Mouse (Mus musculus) layer of hippocampus, adult 2 months (tissue): ENCODE measurements around the gene Slc16a1. TPM values are rescaled to one million over a fixed set of nuclear protein-coding genes. Genes with fewer than 3 reads are reported as not detected.
"Not testable (repeated sequence)": the region's sequence is repeated elsewhere in the genome, so short reads cannot be mapped to it uniquely, and the experiment has no call there.

Experiments
- DNase-seq, 2 experiments: peaks; one replicate each; pipeline ENCODE4 v3.0.0; 2022; ENCODE audit warnings: low spot score in 2 of 2
- H3K27ac ChIP-seq: fragments of 200-600 bp; 2 replicates; pipeline ENCODE4 v1.8.1; 2022
- H3K4me3 ChIP-seq: fragments of 200-600 bp; 2 replicates; pipeline ENCODE4 v1.8.1; 2022; ENCODE audit warnings: mild to moderate bottlenecking
- CTCF ChIP-seq: fragments of 200-600 bp; conservative IDR thresholded peaks from 2 replicates; pipeline ENCODE4 v1.8.1; 2022; ENCODE audit warnings: antibody characterized with exemption, mild to moderate bottlenecking, moderate library complexity
- total RNA-seq, 2 experiments: library from RNA; stranded (reverse); gene quantifications; 2 replicates each; pipeline ENCODE4 v1.2.3; 2021

Gene Slc16a1
- total RNA-seq, 2 experiments from 2014 or later: 20.8 to 22.0 TPM

DNA sequence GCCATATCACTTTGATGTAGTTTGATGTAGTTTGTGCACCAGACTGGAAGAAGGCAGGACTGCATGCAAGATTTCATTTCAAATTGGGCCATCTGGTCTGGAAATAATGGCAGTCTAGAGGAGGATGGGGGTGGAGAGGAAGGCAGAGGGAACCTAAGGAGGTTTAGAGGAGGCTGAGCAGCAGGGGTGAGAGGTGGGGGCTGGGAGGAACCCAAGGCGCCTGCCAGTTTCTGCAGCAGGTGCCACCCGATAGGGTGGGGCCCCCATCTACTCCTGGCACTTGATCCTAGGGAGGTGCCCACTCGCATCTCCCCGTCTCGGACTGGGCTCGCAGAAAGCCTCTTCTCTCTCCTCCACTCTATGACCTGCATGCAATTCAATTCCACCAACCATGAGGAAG lies 33.1 kb downstream of the Slc16a1 start:
- no peak overlapping the region for H3K4me3 ChIP-seq
- H3K27ac ChIP-seq: peak overlapping the region; percentile 81
- DNase-seq: peak; percentile 24 to 53
- TF ChIP-seq CTCF: no peak

DNA sequence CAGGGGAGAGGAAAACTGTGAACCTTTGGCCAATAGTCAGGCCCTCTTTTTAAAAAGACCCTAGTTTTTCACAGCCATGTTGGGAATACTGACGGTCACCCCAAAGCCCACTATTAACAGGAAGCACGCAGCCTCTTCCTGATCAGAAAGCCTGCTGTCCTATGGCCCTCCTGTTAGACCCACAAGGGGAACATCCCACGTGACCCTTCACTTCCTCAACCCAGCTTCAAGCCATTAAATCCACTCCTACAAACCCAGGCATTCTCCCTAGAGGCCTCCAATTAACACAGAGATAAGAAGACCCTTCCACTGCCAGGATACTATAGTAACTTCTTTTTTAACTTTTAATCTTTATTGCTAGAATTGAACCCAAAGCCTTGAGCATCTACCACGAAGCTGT lies 33.6 kb downstream of the Slc16a1 start:
- peak overlapping the region; percentile 81 for H3K27ac ChIP-seq
- DNase-seq: no peak
- no peak for TF ChIP-seq CTCF
- H3K4me3 ChIP-seq: no peak overlapping the region

DNA sequence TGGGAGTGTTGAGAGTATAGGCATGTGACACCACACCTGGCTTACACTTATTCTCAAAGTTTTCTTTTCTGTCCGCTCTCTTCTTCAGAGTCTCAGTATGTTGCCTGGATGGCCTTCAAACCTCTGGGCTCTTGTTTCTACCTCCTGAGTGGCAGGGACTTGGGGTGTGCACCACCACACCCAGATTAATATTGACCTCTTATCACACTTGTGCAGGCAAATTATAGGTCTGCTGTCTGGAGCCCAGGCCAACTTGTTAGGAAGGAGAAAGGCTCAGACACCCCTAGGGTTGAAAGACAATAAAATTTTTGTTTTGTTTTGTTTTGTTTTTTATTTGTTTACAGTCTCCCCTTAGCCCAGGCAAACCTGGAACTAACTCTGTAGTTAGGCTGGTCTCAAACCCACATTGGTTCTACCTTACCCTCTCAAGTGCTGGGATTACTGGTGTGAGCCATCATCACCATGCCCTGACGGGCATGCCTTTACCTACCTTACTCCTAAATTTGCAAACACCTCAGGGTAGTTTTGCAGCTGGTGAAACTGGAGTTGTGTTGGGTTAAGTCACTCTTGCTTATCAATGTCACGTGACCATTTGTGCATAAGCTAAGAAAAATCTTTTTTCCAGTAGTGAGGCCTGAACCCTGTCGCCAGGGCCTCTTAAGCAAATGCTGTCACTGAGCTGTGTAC lies 35.3 kb downstream of the Slc16a1 start:
- no peak for DNase-seq
- TF ChIP-seq CTCF: no peak
- Histone ChIP-seq H3K27ac (0 out of 2 replicates have a peak overlapping the region, but pooled peaks have one; percentile 48), H3K4me3 (no peak overlapping the region)

GRCm38 (mm10) chr3:104674329-104675220 lies 36.1 kb downstream of the Slc16a1 start:
- Histone ChIP-seq H3K27ac (peak overlapping the region; percentile 75), H3K4me3 (peak overlapping the region; percentile 51)
- DNase-seq: no peak
- TF ChIP-seq CTCF: no peak; the same call in 1 of the 2 replicates

DNA sequence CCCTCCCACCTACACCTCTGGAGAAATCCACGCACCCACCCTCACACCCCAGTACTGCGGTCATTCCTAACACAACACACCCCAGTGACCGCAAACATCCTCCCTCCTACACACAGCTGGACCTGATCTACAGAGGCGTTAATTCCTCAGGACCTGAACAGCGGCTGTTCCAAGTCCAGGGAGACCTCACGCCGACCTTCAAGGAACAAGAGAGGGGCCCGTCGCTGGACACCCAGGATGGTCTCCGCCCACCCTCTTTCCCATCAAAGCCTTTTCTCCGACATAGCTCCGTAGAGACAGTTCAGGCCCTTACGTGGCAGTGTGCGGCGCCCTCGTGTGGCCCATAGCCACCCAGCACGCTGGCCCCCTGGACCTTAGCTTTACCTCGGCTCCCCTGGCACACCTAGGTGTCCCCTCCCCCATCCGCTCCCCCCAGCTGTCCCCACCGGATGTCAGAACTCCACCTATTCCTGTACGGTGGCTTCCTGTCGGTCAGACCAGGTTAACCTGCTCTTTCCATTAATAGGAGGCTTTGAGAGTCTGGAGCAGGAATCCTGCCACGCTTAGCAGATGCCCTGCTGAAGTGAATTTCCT lies 36.9 kb downstream of the Slc16a1 start:
- peak; percentile 98 for TF ChIP-seq CTCF
- H3K27ac ChIP-seq: peak overlapping the region; percentile 75
- H3K4me3 ChIP-seq: peak overlapping the region; percentile 51
- peak; percentile 50 to 63 for DNase-seq

- H3K27ac ChIP-seq: no peak overlapping the region
- no peak for DNase-seq
- no peak overlapping the region for H3K4me3 ChIP-seq
- TF ChIP-seq CTCF: no peak
Measured at GRCm38 (mm10) chr3:104677781-104678180, 39.3 kb downstream of the Slc16a1 start.

- DNase-seq: peak; percentile 29 to 49
- H3K4me3 ChIP-seq: no peak overlapping the region
- no peak overlapping the region for H3K27ac ChIP-seq
- no peak for TF ChIP-seq CTCF
Measured at GRCm38 (mm10) chr3:104678826-104679225, 40.4 kb downstream of the Slc16a1 start.

GRCm38 (mm10) chr3:104682671-104683504 lies 44.4 kb downstream of the Slc16a1 start:
- peak in 1 of 2 experiments; percentile 61 for DNase-seq
- Histone ChIP-seq H3K27ac (no peak overlapping the region), H3K4me3 (no peak overlapping the region)
- TF ChIP-seq CTCF: peak; percentile 91

- Histone ChIP-seq H3K27ac (no peak overlapping the region), H3K4me3 (no peak overlapping the region)
- peak; percentile 79 for TF ChIP-seq CTCF
- DNase-seq: peak; percentile 58 to 67
Measured at GRCm38 (mm10) chr3:104700751-104701335, 62.4 kb downstream of the Slc16a1 start.

DNA sequence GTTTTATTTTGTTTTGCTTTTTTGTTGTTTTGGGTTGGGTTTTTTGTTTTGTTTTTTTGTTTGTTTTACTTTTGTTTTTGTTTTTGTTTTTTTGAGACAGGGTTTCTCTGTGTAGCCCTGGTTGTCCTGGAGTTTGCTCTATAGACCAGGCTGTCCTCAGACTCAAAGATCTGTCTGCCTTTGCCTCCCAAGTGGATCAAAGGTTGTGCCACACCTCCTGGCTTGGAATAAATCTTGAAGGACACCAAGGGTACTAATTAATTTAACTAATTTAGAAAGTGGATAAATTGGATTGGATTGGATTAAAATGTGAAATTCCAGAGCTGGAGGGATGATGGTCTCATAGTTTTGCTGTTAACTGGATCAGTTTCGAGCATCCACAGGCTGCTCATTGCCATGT lies 63.3 kb downstream of the Slc16a1 start:
- no peak for TF ChIP-seq CTCF
- Histone ChIP-seq H3K4me3 (no peak overlapping the region), H3K27ac (no peak overlapping the region)
- DNase-seq: no peak

- DNase-seq: no peak
- no peak for TF ChIP-seq CTCF
- no peak overlapping the region for H3K4me3 ChIP-seq
- H3K27ac ChIP-seq: no peak overlapping the region
Measured at GRCm38 (mm10) chr3:104703941-104704340, 65.5 kb downstream of the Slc16a1 start.

GRCm38 (mm10) chr3:104706446-104706845 lies 68.0 kb downstream of the Slc16a1 start:
- Histone ChIP-seq H3K4me3 (no peak overlapping the region), H3K27ac (no peak overlapping the region)
- TF ChIP-seq CTCF: no peak
- no peak for DNase-seq

DNA sequence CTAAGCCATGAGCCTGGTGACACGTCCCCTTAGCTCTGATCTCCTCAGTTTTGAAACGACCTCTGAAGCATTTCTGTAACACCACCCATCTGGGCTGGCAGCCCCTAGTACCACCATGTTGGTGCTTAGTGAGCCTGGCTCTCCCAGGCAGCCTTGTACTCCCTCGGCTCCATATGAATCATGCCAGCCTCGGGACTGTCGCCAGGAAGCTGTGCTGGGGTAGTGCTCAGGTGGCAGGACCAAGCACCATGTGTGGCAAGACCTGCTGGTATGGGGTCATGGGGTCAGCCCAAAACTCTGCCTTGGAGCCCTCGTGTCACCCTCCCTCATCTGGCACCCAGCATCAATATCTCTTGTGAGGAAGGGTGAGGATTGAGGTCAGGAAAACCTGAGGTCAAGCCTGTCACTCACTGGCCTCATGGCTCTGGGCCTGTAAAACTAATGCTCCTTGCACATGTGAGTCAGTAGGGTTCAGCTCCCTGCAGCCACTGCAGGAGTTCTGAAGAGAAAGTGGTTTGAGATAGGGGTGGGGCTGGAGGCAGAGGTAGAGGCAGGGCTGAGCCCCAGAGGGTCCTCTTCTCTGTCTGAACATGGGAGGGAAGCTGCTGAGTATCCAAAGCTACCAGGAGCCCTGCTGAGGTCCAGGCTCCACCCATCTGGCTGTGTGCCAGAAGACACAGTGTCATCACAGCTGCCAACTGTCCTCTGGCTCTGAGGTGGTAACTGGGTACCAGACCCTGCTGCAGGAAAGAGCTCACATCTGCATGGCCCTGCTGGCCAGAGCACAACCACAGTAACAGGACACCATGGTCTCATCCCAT lies 68.7 kb downstream of the Slc16a1 start:
- not testable (repeated sequence) for H3K27ac ChIP-seq, H3K4me3 ChIP-seq, DNase-seq

GRCm38 (mm10) chr3:104707772-104708144 lies 69.3 kb downstream of the Slc16a1 start:
- DNase-seq, H3K27ac ChIP-seq: not testable (repeated sequence)

More at GRCm38 (mm10) chr3:104707772-104708144, 69.3 kb downstream of the Slc16a1 start:
- H3K4me3 ChIP-seq: not testable (repeated sequence)
